Mouse (Mus musculus): ENCODE measurements around the gene Mucl1.
"Not testable (repeated sequence)": the region's sequence is repeated elsewhere in the genome, so short reads cannot be mapped to it uniquely, and the experiment has no call there.

Gene Mucl1

DNA sequence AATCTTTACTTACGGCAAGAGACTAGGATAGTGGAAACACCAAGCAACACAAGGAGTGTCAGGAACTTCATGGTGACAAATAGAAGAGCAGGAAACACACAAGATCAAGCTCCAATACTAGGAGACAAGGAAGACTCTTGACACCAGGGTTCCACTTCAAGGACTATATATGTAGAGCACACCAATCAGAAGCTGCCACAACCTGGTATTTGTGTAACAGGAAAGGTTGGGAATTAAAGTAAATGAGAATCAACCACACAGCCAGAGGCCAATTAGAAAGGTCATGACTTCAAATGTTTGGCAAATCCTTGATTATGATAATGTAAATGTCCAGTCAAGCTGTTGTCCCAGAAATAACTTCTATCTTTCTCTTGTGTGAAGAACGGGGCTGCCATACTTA is at the start of gene Mucl1:
Gene Mucl1, minus strand, starts transcription at position 101 of the 400 bp plus-strand sequence.
- DNase-seq (ENCODE audit: low spot score): no peak

DNA sequence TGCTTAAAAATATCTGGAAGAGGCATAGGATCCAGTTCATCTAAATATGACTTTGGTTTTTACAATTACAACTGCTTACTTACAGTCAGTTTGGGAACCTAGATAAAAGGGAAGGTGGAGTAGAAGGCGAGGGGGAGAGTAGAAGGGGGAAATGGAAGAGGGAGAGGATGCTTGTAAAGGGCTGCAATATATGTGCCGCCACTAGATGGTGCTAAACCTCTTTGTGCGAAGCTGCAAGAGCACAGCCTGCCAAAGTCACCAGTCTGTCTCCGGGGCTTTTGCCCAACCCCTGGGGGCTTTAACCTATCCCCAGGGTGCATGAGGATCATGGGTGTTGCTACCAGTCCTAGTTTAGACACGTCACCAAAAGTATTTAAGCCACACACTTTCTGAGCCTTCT is 11.6 kb upstream of the Mucl1 start:
- DNase-seq (ENCODE audit: low spot score): not testable (repeated sequence)

- not testable (repeated sequence) for DNase-seq (ENCODE audit: low spot score)
Observed at GRCm38 (mm10) chr15:103716861-103717260, 38.4 kb downstream of the Mucl1 start.

Data from ovary, adult 18-20 months (tissue).